Mouse (Mus musculus): ENCODE results near the gene Ptpa. TPM values are rescaled to one million over a fixed set of nuclear protein-coding genes. Genes with fewer than 3 reads are reported as not detected.

Ptpa gene
- total RNA-seq, 1 experiment from 2014 or later = 66.6 TPM

GRCm38 (mm10) chr2:30445312-30445711 is 29.5 kb downstream of the Ptpa start:
- ATAC-seq (replicated peaks in 1 of 2; ENCODE audit: insufficient read depth in 1 of 2, low FRiP score in 2 of 2, low TSS enrichment in 1 of 2, low read depth in 1 of 2, poor library complexity in 2 of 2, severe bottlenecking in 2 of 2) = no peak

GRCm38 (mm10) chr2:30446891-30447826 is 31.3 kb downstream of the Ptpa start:
- ATAC-seq (replicated peaks in 1 of 2; ENCODE audit: insufficient read depth in 1 of 2, low FRiP score in 2 of 2, low TSS enrichment in 1 of 2, low read depth in 1 of 2, poor library complexity in 2 of 2, severe bottlenecking in 2 of 2) = peak; percentile 50 to 63; a peak in 3 of 4 replicates

GRCm38 (mm10) chr2:30448371-30448770 is 32.5 kb downstream of the Ptpa start:
- ATAC-seq (replicated peaks in 1 of 2; ENCODE audit: insufficient read depth in 1 of 2, low FRiP score in 2 of 2, low TSS enrichment in 1 of 2, low read depth in 1 of 2, poor library complexity in 2 of 2, severe bottlenecking in 2 of 2) = no peak

DNA sequence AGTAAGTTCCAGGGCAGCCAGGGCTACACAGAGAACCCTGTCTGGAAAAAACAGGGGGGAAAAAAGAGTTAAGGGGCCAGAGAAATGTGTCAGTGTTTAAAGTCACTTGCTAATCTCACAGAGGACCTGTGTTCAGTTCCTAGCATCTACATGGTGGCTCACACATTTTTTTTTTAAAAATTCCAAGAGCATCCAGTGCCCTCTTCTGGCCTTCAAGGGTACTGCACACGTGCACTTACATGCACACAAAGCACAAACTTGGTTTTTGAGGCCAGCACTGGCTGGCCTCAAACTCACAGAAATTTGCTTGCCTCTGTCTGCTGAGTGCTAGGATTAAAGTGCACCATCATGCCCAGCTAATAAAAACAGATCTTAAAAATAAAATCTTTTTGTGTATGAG is 34.7 kb downstream of the Ptpa start:
- no peak for ATAC-seq (replicated peaks in 1 of 2; ENCODE audit: insufficient read depth in 1 of 2, low FRiP score in 2 of 2, low TSS enrichment in 1 of 2, low read depth in 1 of 2, poor library complexity in 2 of 2, severe bottlenecking in 2 of 2)

- ATAC-seq (replicated peaks in 1 of 2; ENCODE audit: insufficient read depth in 1 of 2, low FRiP score in 2 of 2, low TSS enrichment in 1 of 2, low read depth in 1 of 2, poor library complexity in 2 of 2, severe bottlenecking in 2 of 2) = no peak
These were observed 35.7 kb downstream of the Ptpa start for GRCm38 (mm10) chr2:30451525-30451924.

- no peak for ATAC-seq (replicated peaks in 1 of 2; ENCODE audit: insufficient read depth in 1 of 2, low FRiP score in 2 of 2, low TSS enrichment in 1 of 2, low read depth in 1 of 2, poor library complexity in 2 of 2, severe bottlenecking in 2 of 2)
These were observed 37.7 kb downstream of the Ptpa start for GRCm38 (mm10) chr2:30453570-30453969.

GRCm38 (mm10) chr2:30454587-30454986 is 38.7 kb downstream of the Ptpa start:
- ATAC-seq (replicated peaks in 1 of 2; ENCODE audit: insufficient read depth in 1 of 2, low FRiP score in 2 of 2, low TSS enrichment in 1 of 2, low read depth in 1 of 2, poor library complexity in 2 of 2, severe bottlenecking in 2 of 2) = no peak

DNA sequence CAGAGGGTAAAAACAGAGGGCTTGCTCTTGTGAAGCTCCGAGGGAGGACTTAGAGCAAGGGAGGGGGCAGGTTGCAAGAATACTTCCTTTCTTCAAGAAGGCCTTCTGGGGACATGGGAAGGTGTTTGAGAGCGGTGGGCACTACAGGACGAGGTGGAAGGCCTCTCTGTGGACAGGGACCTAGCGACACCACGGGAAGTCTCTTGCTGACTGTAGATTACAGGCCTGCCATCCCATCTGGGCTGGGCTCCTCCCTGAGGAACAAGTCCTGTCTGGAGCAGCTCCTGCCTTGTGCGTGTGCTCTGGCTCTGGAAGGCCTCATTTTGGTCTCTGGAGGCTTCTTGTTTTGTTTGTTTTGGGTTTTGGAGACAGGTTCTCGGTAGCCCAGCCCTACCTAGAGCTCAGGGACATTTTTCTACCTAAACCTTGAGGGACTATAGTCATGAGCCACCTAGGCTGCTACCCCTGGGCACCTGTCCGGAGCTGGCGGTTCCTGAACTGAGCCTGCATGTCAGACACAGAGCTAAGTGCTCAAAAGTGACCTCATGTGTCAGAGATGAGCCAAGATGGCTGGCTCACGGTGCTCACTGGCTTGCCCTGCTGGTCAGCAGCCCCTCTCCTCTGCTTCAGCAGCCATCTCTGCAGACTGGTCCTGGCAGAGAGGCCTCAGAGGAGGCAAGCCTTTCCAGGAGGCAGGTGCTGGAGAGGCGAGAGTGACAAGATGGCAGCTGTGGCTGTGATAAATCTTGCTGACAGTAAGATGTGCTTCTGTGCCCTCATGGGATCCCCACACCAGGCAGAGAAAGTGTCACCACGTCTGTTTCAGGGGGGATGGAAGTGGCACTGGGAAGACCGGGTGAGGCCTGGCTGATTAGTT is 40.5 kb downstream of the Ptpa start:
- ATAC-seq (replicated peaks in 1 of 2; ENCODE audit: insufficient read depth in 1 of 2, low FRiP score in 2 of 2, low TSS enrichment in 1 of 2, low read depth in 1 of 2, poor library complexity in 2 of 2, severe bottlenecking in 2 of 2) = no peak

GRCm38 (mm10) chr2:30458349-30458748 is 42.5 kb downstream of the Ptpa start:
- ATAC-seq (replicated peaks in 1 of 2; ENCODE audit: insufficient read depth in 1 of 2, low FRiP score in 2 of 2, low TSS enrichment in 1 of 2, low read depth in 1 of 2, poor library complexity in 2 of 2, severe bottlenecking in 2 of 2) = no peak

DNA sequence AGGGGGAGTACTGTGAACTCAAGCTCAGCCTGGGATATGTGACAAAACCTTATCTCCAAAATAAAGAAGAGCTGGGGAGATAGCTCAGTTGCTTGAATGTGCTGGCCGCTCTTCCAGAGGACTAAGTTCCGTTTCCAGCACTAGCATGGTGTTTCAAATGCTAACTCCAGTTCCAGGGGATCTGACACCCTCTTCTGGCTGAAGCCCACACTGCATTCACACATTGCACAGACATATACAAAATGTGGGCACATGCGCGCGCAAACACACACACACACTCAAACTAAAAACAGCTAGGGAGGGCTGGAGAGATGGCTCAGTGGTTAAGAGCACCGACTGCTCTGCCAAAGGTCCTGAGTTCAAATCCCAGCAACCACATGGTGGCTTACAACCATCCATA is 43.4 kb downstream of the Ptpa start:
- no peak for ATAC-seq (replicated peaks in 1 of 2; ENCODE audit: insufficient read depth in 1 of 2, low FRiP score in 2 of 2, low TSS enrichment in 1 of 2, low read depth in 1 of 2, poor library complexity in 2 of 2, severe bottlenecking in 2 of 2)

- ATAC-seq (replicated peaks in 1 of 2; ENCODE audit: insufficient read depth in 1 of 2, low FRiP score in 2 of 2, low TSS enrichment in 1 of 2, low read depth in 1 of 2, poor library complexity in 2 of 2, severe bottlenecking in 2 of 2) = no peak
These were observed 47.5 kb downstream of the Ptpa start for GRCm38 (mm10) chr2:30463341-30463761.

GRCm38 (mm10) chr2:30463904-30464330 is 48.1 kb downstream of the Ptpa start:
- peak; percentile 96 to 98 for ATAC-seq (replicated peaks in 1 of 2; ENCODE audit: insufficient read depth in 1 of 2, low FRiP score in 2 of 2, low TSS enrichment in 1 of 2, low read depth in 1 of 2, poor library complexity in 2 of 2, severe bottlenecking in 2 of 2)

- ATAC-seq (replicated peaks in 1 of 2; ENCODE audit: insufficient read depth in 1 of 2, low FRiP score in 2 of 2, low TSS enrichment in 1 of 2, low read depth in 1 of 2, poor library complexity in 2 of 2, severe bottlenecking in 2 of 2) = peak in 1 of 2 experiments; percentile 7; a peak in 1 of 4 replicates
These were observed 48.6 kb downstream of the Ptpa start for GRCm38 (mm10) chr2:30464411-30464810.

DNA sequence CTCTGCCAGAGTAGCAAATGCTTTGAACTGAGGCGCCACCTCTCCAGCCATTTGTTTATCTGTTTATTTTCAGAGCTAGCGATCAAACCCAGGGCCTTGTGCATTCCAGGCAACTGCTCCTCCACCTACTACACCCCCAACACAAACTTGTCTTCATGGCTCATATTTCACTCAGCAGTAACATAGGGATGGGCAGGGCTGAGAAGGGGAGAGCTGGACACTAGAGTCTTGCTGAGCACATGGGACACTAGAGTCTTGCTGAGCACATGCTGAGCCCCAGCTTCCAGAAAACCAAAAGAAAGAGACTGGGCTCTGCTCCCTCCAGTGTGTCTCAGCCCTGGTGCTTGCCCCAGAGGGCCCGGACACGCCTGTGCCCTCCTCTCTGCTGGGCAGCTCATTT is 50.9 kb downstream of the Ptpa start:
- no peak for ATAC-seq (replicated peaks in 1 of 2; ENCODE audit: insufficient read depth in 1 of 2, low FRiP score in 2 of 2, low TSS enrichment in 1 of 2, low read depth in 1 of 2, poor library complexity in 2 of 2, severe bottlenecking in 2 of 2)

GRCm38 (mm10) chr2:30469009-30469408 is 53.2 kb downstream of the Ptpa start:
- no peak for ATAC-seq (replicated peaks in 1 of 2; ENCODE audit: insufficient read depth in 1 of 2, low FRiP score in 2 of 2, low TSS enrichment in 1 of 2, low read depth in 1 of 2, poor library complexity in 2 of 2, severe bottlenecking in 2 of 2)

DNA sequence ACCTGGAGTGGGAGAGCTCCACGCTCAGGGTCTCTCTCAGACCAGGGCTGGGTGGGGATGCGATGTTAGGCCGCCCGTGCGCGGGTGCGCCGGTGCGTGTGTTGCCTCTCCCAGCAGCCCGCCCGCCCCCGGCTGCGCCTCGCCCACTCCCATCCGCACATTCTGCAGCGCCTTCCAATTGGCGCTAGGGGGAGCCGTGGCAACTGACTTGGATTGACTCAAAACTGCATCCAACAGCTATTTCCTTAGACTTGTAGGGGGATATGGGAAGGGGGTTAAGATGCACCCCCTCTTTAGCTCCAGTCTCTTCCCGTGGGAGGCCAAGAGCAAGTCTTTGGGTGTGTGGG is 53.9 kb downstream of the Ptpa start:
- 0 out of 4 replicates have a peak, but pooled peaks of 1 of the 2 experiments have one; percentile 12 for ATAC-seq (replicated peaks in 1 of 2; ENCODE audit: insufficient read depth in 1 of 2, low FRiP score in 2 of 2, low TSS enrichment in 1 of 2, low read depth in 1 of 2, poor library complexity in 2 of 2, severe bottlenecking in 2 of 2)

GRCm38 (mm10) chr2:30470143-30470946 is 54.5 kb downstream of the Ptpa start:
- ATAC-seq (replicated peaks in 1 of 2; ENCODE audit: insufficient read depth in 1 of 2, low FRiP score in 2 of 2, low TSS enrichment in 1 of 2, low read depth in 1 of 2, poor library complexity in 2 of 2, severe bottlenecking in 2 of 2) = no peak

All from hematopoietic stem cell, adult 5-6 weeks (primary cell).